Mouse (Mus musculus): ENCODE results near the gene Gm7694. TPM values are rescaled to one million over a fixed set of nuclear protein-coding genes. Genes with fewer than 3 reads are reported as not detected.

Gene Gm7694
- 1 to 10 TPM; 2.2 to 2.3 TPM for total RNA-seq (2021)
- long read RNA-seq, experiment 1: 0 reads
- long read RNA-seq, experiment 2, partial matches to known transcripts: 0 of 1 reads
- long read RNA-seq, experiment 2, other reads (novel, unspliced or antisense): 1 of 1 reads

DNA sequence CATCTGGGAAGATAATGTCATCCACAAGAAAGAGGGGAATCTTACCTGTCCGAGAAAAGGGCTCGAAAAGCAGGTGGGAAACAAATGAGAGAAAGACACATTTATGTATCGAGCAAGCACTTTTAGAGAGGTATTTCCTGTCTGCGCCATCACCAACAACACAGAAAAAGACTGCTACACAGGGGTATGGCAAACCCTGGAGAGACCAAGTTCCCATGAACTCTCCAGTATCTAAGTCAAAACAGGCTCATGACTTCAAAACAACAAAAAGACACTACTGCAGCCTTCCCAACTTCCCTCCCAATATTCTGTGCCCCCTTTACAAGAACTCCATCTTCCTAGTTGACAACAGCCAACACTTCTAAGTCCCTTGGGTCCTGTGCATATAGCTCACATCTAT lies at the start of gene Gm7694:
Gm7694 (minus strand) TSS at position 101 of the 400 bp plus-strand sequence.
- no peak for DNase-seq (ENCODE audit: low spot score in 2 of 2)

DNA sequence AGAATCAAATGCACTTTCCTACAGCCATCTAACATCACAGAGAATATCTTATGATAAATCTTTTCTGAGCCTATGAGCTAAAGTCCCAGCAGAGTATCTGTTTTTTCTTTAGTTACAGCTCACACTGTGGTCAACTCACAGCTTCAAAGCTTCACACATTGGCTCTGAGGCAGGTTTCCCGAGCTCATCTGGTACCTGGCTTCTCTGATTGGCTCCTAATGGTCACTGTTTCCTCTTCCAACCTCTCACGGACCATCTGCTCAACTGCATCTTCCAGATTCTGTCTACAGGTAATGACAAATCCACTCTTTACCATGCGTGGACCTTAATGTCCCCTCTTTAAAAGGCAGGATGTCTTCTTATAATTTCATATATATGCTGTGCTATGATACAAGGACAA lies 47.2 kb upstream of the Gm7694 start:
- no peak for DNase-seq (ENCODE audit: low spot score in 2 of 2)

DNA sequence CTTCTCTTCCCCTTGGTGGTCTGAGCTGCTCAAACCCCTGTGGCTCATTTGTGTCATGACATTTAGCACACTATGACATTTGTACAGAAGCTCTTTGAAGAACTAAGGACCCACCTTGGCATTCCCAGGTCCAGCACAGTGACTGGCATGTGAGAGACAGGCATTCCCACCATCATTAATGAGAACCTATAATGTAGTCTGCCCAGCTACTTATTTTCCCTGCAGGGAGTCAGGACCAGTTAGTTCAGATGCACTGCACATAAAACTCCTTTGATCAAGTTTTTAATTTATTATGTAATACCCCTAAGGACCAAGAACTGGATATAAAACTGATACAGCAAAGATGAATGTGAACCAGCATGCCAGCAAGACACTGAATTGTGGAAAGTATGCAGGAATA lies 44.9 kb upstream of the Gm7694 start:
- DNase-seq (ENCODE audit: low spot score in 2 of 2): no peak

DNA sequence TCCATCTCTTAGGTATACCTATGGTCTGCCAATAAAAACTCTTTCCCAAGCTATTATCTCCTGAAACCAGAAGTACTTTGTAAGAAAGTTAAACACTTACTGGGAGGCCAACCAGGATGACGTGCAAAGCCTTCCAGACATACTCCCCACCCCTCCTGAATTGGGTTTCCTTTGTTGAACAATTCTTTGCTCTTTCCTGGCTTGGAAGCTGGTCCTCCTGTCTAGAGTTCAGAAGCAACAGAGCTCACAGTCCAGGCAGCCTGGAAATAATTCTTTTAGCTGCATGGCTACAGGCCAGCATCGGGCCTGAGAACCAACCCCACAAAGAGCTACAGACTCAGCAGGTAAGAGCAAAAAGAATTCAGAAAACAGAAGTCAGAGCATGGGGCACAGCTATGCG lies 40.1 kb upstream of the Gm7694 start:
- no peak for DNase-seq (ENCODE audit: low spot score in 2 of 2)

- DNase-seq (ENCODE audit: low spot score in 2 of 2): no peak
These were observed 37.8 kb upstream of the Gm7694 start for GRCm38 (mm10) chr1:170343906-170344305.

GRCm38 (mm10) chr1:170343081-170343480 lies 36.9 kb upstream of the Gm7694 start:
- no peak for DNase-seq (ENCODE audit: low spot score in 2 of 2)

DNA sequence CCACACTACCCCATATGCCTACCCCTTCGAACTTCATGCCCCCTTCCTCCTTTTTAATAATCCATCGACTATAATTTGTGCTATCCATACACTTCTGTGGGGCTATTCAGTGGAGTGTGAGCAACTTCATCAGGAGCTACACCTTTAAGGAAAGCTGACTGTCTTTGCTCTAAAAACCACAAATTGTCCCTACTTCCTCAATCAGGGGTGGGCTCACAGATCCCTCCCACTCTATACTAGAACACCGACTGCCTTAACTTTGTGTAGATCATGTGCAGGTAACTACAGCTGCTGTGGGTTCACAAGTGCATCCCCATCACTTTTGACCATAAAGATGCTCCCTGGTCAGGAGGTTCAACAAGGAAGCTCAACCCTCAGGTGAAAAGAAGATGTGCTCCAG lies 33.8 kb upstream of the Gm7694 start:
- no peak for DNase-seq (ENCODE audit: low spot score in 2 of 2)

DNA sequence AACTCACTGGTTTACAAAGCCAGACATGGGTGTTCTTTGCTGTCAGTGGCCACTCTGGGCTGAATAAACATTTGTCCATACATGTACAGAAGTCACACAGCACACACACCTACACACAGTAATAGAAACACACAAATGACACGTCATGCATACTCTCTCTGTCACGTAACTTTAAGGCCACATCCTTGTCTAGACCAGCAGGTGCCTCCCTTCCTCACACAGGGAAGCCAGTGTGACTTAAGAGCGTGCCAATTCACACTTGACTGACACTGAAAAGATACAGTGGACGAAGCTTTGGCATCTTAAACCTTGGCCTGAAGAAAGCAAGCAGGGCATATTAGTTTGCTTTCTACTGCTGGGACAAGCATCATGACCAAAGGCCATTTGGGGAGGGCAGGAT lies 26.6 kb upstream of the Gm7694 start:
- no peak for DNase-seq (ENCODE audit: low spot score in 2 of 2)

DNA sequence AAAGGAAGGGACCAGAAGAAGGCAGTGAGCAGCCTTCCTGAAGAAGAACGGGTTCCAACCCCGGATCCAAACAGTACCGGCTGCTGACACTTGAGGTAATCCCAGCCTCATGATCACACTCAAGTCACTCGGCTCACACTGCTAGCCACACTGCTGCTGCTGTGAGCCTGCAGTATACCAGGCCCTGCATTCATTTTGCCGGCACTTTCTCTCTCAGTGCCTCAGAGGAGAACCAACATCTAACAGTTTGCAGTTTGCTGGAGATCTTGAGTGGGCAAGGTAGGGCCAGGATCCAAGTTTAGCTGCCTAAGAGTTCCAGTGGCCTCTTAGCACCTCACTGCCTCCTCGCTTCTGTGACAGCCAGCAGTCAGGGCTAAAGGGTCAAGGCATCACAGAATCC lies 25.8 kb upstream of the Gm7694 start:
- DNase-seq (ENCODE audit: low spot score in 2 of 2): no peak

DNA sequence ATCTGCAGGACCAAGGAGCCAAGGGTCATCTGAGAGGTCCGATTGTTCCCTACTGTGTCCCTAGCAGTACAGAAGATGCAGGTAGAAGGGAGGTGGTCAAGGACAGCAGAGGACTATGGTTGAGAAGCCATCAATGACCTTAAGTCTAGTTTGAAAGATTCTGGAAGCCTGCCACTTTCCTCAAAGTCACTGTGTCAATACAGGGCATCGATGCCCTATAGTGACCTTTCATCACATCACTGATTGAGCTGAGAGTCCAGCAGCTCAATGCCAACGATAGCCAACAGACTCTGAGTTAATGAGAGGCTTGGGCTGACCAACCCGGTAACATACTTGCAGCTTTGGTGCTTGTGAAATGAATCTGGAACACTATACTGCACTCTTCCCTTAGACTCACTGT lies 19.1 kb upstream of the Gm7694 start:
- no peak for DNase-seq (ENCODE audit: low spot score in 2 of 2)

DNA sequence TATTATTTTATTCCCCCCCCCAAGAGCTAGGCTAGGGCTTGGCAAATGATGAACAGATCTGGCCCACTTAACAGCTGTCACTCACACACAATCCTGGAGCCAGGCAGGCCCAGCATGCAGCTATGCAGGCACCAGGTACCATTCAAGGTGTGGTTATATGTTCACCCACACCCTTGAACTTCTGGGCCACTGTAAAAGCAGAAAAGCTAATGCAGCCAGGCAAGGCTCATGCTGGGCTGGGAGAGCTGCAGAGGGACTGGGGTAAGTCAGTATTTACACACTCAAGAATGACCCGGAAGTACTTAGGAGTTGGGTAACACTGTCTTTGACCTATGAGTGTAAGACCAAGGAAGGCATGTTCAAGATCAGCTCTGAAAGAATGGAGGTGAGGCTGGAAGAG lies 18.2 kb upstream of the Gm7694 start:
- no peak for DNase-seq (ENCODE audit: low spot score in 2 of 2)

DNA sequence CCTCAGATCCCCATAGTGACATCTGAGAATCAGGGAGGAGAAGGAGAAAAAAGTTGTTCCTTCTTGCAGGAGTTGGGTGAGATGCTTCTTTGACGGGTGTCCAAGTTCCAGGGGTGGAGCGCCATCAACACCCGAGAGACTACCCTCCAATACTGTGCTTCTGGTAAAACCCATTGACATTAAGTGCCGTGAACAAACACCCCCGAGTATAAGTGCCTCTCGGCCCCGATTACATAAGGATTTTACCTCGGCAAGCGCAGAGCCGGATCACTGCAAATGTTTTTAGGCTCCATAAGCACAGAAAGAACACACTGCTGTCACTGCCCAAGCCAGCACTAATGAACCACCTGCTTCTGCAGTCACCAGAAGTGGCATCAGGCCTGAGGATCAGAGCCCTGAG lies 16.9 kb upstream of the Gm7694 start:
- DNase-seq (ENCODE audit: low spot score in 2 of 2): no peak

GRCm38 (mm10) chr1:170322046-170322445 lies 15.9 kb upstream of the Gm7694 start:
- DNase-seq (ENCODE audit: low spot score in 2 of 2): no peak

DNA sequence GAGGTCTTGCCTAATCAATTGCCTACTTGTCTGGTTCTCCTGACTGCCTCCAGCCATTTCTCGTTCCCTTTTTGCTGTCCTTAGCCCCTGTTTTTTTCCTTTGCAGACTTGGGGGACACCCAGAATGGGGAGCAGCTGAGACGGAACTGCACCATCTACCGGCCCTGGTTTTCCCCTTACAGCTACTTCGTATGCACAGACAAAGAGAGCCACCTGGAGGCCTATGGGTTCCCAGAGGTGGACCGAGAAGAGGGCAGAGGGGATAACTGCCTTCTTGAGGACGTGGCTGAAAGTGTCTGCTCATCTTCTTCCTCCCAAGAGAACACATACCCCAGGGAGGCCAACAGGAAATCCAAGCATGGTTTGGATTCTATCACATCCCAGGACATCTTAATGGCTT lies 5.3 kb upstream of the Gm7694 start:
- no peak for DNase-seq (ENCODE audit: low spot score in 2 of 2)

DNA sequence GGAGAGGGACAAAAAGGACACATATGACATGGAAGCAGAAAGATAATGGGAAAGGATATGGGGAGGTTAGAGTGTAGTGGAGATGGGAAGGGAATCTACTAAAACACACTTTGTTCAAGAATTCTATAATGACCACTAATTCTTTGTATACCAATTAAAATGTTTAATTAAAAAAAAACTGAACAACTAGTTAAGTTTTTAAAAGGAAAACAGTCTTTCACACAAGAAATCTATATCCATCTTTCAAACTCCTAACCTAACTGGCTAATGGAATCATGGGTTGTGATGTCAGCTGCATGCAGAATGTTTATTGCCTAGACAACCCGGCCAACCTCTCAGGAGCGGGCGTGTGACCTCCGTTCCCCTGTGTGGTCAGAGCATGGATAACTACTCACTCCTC lies 2.4 kb upstream of the Gm7694 start, which contains the start of gene Spata46:
Spata46 (plus strand) TSS at position 301 of the 400 bp plus-strand sequence.
- no peak for DNase-seq (ENCODE audit: low spot score in 2 of 2)

GRCm38 (mm10) chr1:170305002-170305401 lies 1.1 kb downstream of the Gm7694 start:
- DNase-seq (ENCODE audit: low spot score in 2 of 2): no peak

DNA sequence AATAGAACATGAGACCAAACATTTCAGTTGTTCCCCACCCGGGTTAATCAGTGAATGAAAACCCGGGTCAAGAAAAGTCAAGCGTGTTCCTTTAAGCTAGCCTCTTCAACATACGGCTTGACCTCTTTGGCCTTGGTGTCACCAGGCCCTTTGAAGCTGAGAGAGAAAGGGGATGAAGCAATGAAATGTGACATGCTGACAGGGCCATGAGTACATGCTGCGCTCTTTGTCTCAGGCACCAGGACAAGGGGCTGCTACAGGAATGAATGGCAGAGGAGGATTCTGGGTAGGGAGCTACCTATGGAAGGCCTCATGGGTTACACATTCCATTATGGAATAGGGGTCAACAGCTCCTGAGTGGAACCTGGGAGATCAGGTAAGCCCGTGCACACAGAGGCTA lies 3.0 kb downstream of the Gm7694 start:
- no peak for DNase-seq (ENCODE audit: low spot score in 2 of 2)

DNA sequence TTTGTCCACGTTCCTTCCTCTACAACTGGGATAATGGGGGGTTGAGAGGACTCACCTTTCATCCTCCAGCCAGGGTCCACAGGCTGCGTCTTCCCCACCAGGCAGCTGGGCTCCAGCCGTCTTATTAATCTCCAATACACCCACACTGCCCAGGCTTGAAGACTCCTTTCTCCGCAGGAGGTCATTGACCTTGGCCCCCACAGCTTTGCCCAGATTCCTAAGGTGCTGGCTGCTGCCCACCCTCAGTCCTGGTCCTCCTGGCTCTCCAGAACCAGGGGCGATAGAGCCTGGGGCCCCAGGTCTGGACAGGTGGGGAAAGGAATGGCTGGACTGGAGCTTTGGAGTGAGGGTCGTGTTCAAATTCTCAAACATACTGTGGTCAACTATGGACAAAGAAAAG lies 3.7 kb downstream of the Gm7694 start:
- no peak for DNase-seq (ENCODE audit: low spot score in 2 of 2)

GRCm38 (mm10) chr1:170301686-170302085 lies 4.4 kb downstream of the Gm7694 start:
- DNase-seq (ENCODE audit: low spot score in 2 of 2): no peak

DNA sequence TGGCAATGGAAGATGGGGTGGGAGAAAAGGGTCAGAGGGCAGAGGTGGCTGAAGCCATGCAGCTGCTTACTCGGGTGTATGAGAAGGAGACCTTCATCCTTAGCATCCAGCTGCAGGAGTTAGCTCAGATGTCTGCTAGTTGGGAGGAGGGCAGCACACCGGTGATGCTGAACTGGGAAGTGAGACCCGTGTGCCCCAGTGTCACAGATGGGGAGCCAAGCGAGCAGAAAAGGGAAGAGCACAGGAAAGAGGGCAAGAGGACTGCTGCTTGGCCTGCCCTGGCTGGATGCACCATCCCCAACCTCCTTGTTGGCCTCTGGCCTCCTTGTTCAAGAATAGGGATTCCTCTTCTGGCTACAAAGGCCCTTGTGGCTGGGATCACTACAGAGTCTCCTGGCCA lies 6.6 kb downstream of the Gm7694 start:
- DNase-seq (ENCODE audit: low spot score in 2 of 2): no peak

DNA sequence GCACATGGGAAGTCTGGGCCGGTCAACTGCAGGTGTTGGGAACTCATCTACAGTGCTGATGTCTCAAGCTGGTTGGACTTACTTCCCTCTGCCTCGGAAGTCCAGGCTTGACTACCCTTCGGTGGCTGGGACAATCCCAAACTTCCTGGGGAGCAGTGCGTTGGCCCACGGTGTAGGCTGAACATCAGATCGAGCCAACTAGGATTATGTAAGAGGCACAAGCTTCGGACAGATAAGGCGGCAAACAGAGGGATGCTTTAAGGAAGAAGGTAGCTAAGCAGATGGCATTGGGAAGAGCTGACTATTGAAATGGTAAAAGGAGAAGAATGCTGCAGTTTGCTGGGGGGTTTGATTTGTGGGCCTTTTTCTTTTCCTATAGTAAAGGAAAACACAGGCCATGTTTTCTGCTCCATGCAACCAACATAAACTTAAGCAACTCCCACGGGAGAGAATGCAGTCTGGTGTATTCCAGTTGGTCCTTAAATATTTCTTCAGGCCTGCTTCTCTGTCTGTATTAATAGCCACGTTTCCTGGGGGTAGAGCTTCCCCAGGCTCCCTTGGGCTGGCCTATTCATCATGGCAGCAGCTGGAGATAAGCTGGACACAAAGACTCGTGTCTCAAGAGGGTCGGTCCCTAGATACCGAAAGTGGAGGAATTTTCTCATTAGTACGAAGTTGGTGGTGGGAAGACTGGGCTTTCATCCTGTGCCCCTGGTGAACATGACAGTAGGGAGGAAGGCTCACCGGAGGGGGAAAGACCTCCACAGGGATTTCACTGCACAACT lies 11.2 kb downstream of the Gm7694 start:
- no peak for DNase-seq (ENCODE audit: low spot score in 2 of 2)

GRCm38 (mm10) chr1:170293257-170293656 lies 12.9 kb downstream of the Gm7694 start:
- DNase-seq (ENCODE audit: low spot score in 2 of 2): no peak
